Mouse (Mus musculus): ENCODE measurements around the gene Scgb1a1. TPM values are rescaled to one million over a fixed set of nuclear protein-coding genes. Genes with fewer than 3 reads are reported as not detected.
A peak's percentile ranks its signal among the peaks of the same experiment; 100 is the strongest.
"Not testable (repeated sequence)": the region's sequence is repeated elsewhere in the genome, so short reads cannot be mapped to it uniquely, and the experiment has no call there.

Scgb1a1 gene
- polyA plus RNA-seq, 1 experiment from 2014 or later, result not detected

DNA sequence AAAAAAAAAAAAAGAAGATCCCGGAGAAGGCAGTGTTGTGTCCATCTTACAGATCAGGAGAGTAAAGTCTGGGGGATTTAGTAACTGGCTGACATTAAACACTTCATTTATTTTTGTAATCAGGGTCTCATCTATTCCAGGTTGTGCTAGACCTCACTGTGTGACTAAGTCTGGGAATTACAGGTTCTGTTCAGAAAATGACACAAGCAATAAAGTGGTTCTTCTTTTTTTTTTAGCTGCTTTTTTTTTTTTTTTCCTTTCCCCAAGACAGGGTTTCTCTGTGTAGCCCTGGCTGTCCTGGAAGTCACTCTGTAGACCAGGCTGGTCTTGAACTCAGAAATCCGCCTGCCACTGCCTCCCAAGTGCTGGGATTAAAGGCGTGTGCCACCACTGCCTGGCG lies 35.8 kb downstream of the Scgb1a1 start:
- WGBS, result 92% methylated on average over 4 of the region's 4 CpGs
- H3K27me3 ChIP-seq (replicated peaks; ENCODE audit: control insufficient read depth, insufficient read depth, low read length); H3K27ac ChIP-seq (ENCODE audit: low read length); H3K4me2 ChIP-seq (ENCODE audit: low read depth, low read length); H3K36me3 ChIP-seq (ENCODE audit: control insufficient read depth, insufficient read depth, low read length); H3K4me3 ChIP-seq (ENCODE audit: low read length); ATAC-seq; H3K9ac ChIP-seq (ENCODE audit: low read depth, low read length); H3K9me3 ChIP-seq (ENCODE audit: control insufficient read depth, low read length): not testable (repeated sequence)
- peaks cover 22% of the 10 kb centered on the region for H3K4me1 ChIP-seq (ENCODE audit: control insufficient read depth, insufficient read depth, low read length)

DNA sequence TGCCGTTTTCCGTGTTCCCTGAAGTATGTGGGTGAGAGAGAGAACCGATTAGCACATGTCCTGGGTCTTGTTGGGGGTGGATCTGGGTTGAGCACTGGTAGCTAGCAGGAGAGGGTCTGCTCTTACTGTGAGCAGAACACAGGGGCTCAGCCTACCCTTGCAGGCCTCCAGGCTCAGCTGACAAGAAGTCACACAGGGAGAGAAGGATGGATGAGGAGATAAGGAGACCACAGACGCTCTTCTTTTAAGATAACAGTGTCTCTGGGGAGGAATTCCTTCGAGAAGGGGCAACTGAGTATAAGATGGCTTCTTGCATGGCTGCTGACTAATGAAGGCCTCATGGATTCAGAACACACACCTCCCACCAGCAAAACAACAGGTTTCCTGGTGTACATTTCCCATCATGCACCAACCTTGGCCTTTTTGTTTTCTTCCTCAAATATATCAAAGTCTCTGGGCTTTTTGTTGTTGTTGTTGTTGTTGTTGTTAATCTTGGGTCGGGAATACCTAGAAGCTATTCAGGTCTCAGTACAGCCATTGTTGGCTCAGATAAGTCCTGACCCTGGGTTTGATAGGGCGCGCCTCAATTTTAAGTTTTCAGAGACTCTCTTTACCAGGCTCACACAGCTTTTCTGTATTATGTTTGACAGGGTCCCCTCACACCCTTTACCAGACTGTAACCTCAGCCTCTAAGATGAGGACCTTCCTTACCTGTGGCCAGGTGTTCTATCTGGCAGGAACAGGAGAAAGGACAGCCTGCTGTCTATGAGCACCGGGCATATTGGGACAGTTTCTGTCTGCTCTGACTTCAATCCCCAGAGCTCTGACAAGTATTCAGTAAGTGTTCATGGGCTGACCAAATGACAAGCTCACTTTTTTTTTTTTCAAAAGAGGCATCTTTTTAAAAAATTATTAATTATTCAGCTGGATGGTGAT lies 37.2 kb downstream of the Scgb1a1 start:
- Histone ChIP-seq H3K4me1 (ENCODE audit: control insufficient read depth, insufficient read depth, low read length) (peaks cover 25% of the 10 kb centered on the region), H3K27me3 (replicated peaks; ENCODE audit: control insufficient read depth, insufficient read depth, low read length) (no peaks in the 10 kb centered on the region), H3K4me3 (ENCODE audit: low read length) (no peak overlapping the region), H3K36me3 (ENCODE audit: control insufficient read depth, insufficient read depth, low read length) (no peaks in the 10 kb centered on the region), H3K9me3 (ENCODE audit: control insufficient read depth, low read length) (no peaks in the 10 kb centered on the region), H3K9ac (ENCODE audit: low read depth, low read length) (no peak overlapping the region), H3K4me2 (ENCODE audit: low read depth, low read length) (no peak overlapping the region), H3K27ac (ENCODE audit: low read length) (no peak overlapping the region)
- WGBS, result 62% methylated on average over 9 of the region's 9 CpGs
- ATAC-seq, result no peak

GRCm38 (mm10) chr19:9048981-9049687 lies 38.6 kb downstream of the Scgb1a1 start:
- Histone ChIP-seq H3K27me3 (replicated peaks; ENCODE audit: control insufficient read depth, insufficient read depth, low read length) (no peaks in the 10 kb centered on the region), H3K36me3 (ENCODE audit: control insufficient read depth, insufficient read depth, low read length) (no peaks in the 10 kb centered on the region), H3K27ac (ENCODE audit: low read length) (no peak overlapping the region), H3K4me3 (ENCODE audit: low read length) (no peak overlapping the region), H3K4me1 (ENCODE audit: control insufficient read depth, insufficient read depth, low read length) (peaks cover 25% of the 10 kb centered on the region), H3K9me3 (ENCODE audit: control insufficient read depth, low read length) (no peaks in the 10 kb centered on the region), H3K9ac (ENCODE audit: low read depth, low read length) (no peak overlapping the region), H3K4me2 (ENCODE audit: low read depth, low read length) (no peak overlapping the region)
- ATAC-seq, result no peak
- WGBS, result 90% methylated on average over 4 of the region's 4 CpGs

- 22% methylated on average over 1 of the region's 1 CpGs for WGBS
- no peak overlapping the region for H3K4me2 ChIP-seq (ENCODE audit: low read depth, low read length)
These were observed 39.8 kb downstream of the Scgb1a1 start for GRCm38 (mm10) chr19:9047946-9048387.

DNA sequence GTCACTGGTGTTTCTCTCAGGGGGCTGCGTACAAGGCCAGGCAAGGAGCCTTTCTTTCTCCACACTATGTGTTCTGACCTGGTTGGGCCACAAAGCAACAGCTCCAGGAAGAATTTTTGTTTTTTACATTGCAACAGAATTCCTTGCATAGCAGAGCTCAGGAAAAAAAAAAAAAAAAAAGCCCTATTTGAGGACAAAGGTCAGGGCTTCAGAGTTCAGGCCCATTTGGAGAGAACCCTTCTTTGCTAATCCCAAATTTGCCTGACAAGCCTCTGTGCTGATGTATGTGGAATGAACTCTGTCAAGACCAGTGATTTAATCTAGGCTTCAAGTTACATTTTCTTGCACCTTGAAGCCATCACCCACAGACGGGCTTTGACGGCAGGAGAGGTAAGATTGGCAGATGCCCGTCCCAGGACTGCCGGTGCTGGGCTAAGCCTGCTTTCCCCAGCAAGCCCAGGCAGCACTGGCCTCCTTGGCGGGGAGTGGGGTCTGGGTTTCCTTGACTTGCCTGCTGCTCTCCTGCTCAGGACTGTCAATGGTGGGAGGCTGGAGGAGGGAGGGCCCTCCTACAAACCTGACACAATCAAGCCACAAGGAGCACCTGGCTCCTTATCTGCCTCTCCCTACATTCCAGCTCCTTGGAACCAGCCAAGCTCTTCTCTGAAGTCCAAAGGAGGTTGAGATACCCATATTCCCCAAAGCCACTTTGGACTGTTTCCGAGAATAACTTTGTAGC lies 40.4 kb downstream of the Scgb1a1 start:
- ATAC-seq, result peak; percentile 69
- Histone ChIP-seq H3K36me3 (ENCODE audit: control insufficient read depth, insufficient read depth, low read length) (no peaks in the 10 kb centered on the region), H3K9ac (ENCODE audit: low read depth, low read length) (no peak overlapping the region), H3K4me2 (ENCODE audit: low read depth, low read length) (no peak overlapping the region), H3K4me1 (ENCODE audit: control insufficient read depth, insufficient read depth, low read length) (peaks cover 14% of the 10 kb centered on the region), H3K27me3 (replicated peaks; ENCODE audit: control insufficient read depth, insufficient read depth, low read length) (no peaks in the 10 kb centered on the region), H3K27ac (ENCODE audit: low read length) (peak overlapping the region; percentile 17), H3K4me3 (ENCODE audit: low read length) (no peak overlapping the region), H3K9me3 (ENCODE audit: control insufficient read depth, low read length) (no peaks in the 10 kb centered on the region)
- 53% methylated on average over 7 of the region's 7 CpGs for WGBS

More at GRCm38 (mm10) chr19:9047946-9048387, 39.8 kb downstream of the Scgb1a1 start:
- no peaks in the 10 kb centered on the region for H3K9me3 ChIP-seq (ENCODE audit: control insufficient read depth, low read length)
- peak; percentile 62 for ATAC-seq
- H3K27me3 ChIP-seq (replicated peaks; ENCODE audit: control insufficient read depth, insufficient read depth, low read length), result no peaks in the 10 kb centered on the region
- no peak overlapping the region for H3K9ac ChIP-seq (ENCODE audit: low read depth, low read length)
- no peak overlapping the region for H3K4me3 ChIP-seq (ENCODE audit: low read length)
- H3K4me1 ChIP-seq (ENCODE audit: control insufficient read depth, insufficient read depth, low read length), result peaks cover 17% of the 10 kb centered on the region
- H3K27ac ChIP-seq (ENCODE audit: low read length), result peak overlapping the region; percentile 17
- H3K36me3 ChIP-seq (ENCODE audit: control insufficient read depth, insufficient read depth, low read length), result no peaks in the 10 kb centered on the region

GRCm38 (mm10) chr19:9044291-9044690 lies 43.5 kb downstream of the Scgb1a1 start:
- no peaks in the 10 kb centered on the region for H3K36me3 ChIP-seq (ENCODE audit: control insufficient read depth, insufficient read depth, low read length)
- no peak overlapping the region for H3K9ac ChIP-seq (ENCODE audit: low read depth, low read length)
- H3K4me3 ChIP-seq (ENCODE audit: low read length), result no peak overlapping the region
- no peak for ATAC-seq
- H3K4me1 ChIP-seq (ENCODE audit: control insufficient read depth, insufficient read depth, low read length), result peaks cover 18% of the 10 kb centered on the region
- no peak overlapping the region for H3K4me2 ChIP-seq (ENCODE audit: low read depth, low read length)
- WGBS, result 61% methylated on average over 4 of the region's 4 CpGs
- no peaks in the 10 kb centered on the region for H3K9me3 ChIP-seq (ENCODE audit: control insufficient read depth, low read length)
- H3K27ac ChIP-seq (ENCODE audit: low read length), result no peak overlapping the region
- H3K27me3 ChIP-seq (replicated peaks; ENCODE audit: control insufficient read depth, insufficient read depth, low read length), result no peaks in the 10 kb centered on the region

GRCm38 (mm10) chr19:9043123-9043522 lies 44.6 kb downstream of the Scgb1a1 start:
- no peak overlapping the region for H3K9ac ChIP-seq (ENCODE audit: low read depth, low read length)
- H3K27me3 ChIP-seq (replicated peaks; ENCODE audit: control insufficient read depth, insufficient read depth, low read length), result no peaks in the 10 kb centered on the region
- H3K36me3 ChIP-seq (ENCODE audit: control insufficient read depth, insufficient read depth, low read length), result no peaks in the 10 kb centered on the region
- no peak overlapping the region for H3K4me2 ChIP-seq (ENCODE audit: low read depth, low read length)
- H3K4me1 ChIP-seq (ENCODE audit: control insufficient read depth, insufficient read depth, low read length), result peaks cover 18% of the 10 kb centered on the region
- ATAC-seq, result no peak
- H3K27ac ChIP-seq (ENCODE audit: low read length), result no peak overlapping the region
- no peaks in the 10 kb centered on the region for H3K9me3 ChIP-seq (ENCODE audit: control insufficient read depth, low read length)
- WGBS, result 91% methylated on average over 1 of the region's 1 CpGs
- no peak overlapping the region for H3K4me3 ChIP-seq (ENCODE audit: low read length)

DNA sequence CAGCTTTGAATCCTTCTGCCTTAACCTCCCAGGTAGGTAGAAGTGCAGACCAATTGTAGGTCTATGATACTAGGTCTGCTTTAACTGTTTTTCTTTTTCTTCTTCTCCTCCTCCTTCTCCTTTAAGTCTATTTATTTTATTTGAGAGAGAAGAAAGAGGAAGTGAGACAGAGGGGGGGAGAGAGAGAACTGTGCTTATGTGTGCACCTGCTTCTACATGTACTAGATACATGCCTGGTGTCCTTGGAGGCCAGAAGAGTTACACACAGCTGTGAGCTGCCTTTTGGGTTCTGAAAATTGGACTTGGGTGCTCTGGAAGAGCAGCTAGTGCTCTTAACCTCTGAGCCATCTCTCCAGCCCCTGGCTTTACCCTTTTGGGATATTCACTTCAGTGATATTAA lies 46.7 kb downstream of the Scgb1a1 start:
- Histone ChIP-seq H3K27me3 (replicated peaks; ENCODE audit: control insufficient read depth, insufficient read depth, low read length) (no peaks in the 10 kb centered on the region), H3K4me3 (ENCODE audit: low read length) (no peak overlapping the region), H3K36me3 (ENCODE audit: control insufficient read depth, insufficient read depth, low read length) (no peaks in the 10 kb centered on the region), H3K4me2 (ENCODE audit: low read depth, low read length) (no peak overlapping the region), H3K4me1 (ENCODE audit: control insufficient read depth, insufficient read depth, low read length) (peaks cover 4% of the 10 kb centered on the region; the same call in 1 of the 2 replicates), H3K9me3 (ENCODE audit: control insufficient read depth, low read length) (no peaks in the 10 kb centered on the region), H3K9ac (ENCODE audit: low read depth, low read length) (no peak overlapping the region), H3K27ac (ENCODE audit: low read length) (no peak overlapping the region)
- no peak for ATAC-seq

DNA sequence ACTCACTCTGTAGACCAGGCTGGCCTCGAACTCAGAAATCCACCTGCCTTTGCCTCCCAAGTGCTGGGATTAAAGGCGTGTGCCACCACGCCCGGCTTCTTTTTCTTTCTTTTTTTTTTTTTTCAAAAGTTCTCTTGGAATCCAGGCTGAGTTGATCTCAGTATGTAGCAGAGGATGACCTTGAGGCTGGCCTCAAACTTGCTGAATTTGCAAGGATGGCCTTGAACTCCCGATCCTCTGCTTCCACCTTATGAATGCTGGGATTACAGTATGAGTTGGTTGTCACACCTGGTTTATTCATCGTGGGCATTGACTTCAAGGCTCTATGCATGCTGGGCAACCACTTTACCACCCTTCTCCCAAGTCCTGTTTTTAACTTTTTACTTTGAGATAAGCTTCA lies 47.1 kb downstream of the Scgb1a1 start:
- Histone ChIP-seq H3K4me2 (ENCODE audit: low read depth, low read length) (no peak overlapping the region), H3K9me3 (ENCODE audit: control insufficient read depth, low read length) (no peaks in the 10 kb centered on the region), H3K4me1 (ENCODE audit: control insufficient read depth, insufficient read depth, low read length) (peaks cover 4% of the 10 kb centered on the region; the same call in 1 of the 2 replicates), H3K27ac (ENCODE audit: low read length) (no peak overlapping the region), H3K9ac (ENCODE audit: low read depth, low read length) (no peak overlapping the region), H3K27me3 (replicated peaks; ENCODE audit: control insufficient read depth, insufficient read depth, low read length) (no peaks in the 10 kb centered on the region), H3K36me3 (ENCODE audit: control insufficient read depth, insufficient read depth, low read length) (no peaks in the 10 kb centered on the region), H3K4me3 (ENCODE audit: low read length) (no peak overlapping the region)
- WGBS, result 82% methylated on average over 6 of the region's 6 CpGs
- ATAC-seq, result no peak
